Mouse (Mus musculus): Measurements from ENCODE around the gene Odf2l. TPM values are rescaled to one million over a fixed set of nuclear protein-coding genes. Genes with fewer than 3 reads are reported as not detected.

Gene Odf2l
- polyA plus RNA-seq, 1 experiment from 2014 or later, result 9.5 TPM

DNA sequence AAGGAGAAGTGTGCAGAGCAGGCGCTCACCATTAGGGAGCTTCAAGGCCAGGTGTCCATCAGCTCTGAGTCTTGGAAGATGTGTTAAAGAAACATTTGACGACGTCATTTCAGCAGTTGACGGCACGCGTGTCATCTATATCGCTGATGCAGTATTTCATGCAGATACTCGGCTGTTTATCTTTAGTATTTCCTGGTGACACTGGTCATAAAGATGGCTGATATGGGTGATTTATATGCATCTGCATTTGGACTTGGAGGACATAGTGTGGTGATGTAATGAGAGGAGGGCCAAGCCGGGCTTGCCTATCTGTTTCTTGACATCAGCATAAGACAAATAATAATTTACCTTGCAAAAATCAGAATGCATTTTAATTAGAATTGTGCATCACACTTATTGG, 28.5 kb downstream of the Odf2l start:
- no peak overlapping the region for H3K4me2 ChIP-seq
- H3K9me3 ChIP-seq, result no peaks in the 10 kb centered on the region
- H3K27ac ChIP-seq (replicated peaks), result no peak overlapping the region
- no peak overlapping the region for H3K4me3 ChIP-seq
- 93% methylated on average over 9 of the region's 9 CpGs for WGBS
- no peaks in the 10 kb centered on the region for H3K4me1 ChIP-seq (replicated peaks)
- ATAC-seq (ENCODE audit: low FRiP score, low read depth), result no peak
- H3K36me3 ChIP-seq, result 0 out of 2 replicates have a peak, but pooled peaks cover 5% of the 10 kb centered on the region
- H3K9ac ChIP-seq, result no peak overlapping the region
- no peaks in the 10 kb centered on the region for H3K27me3 ChIP-seq

DNA sequence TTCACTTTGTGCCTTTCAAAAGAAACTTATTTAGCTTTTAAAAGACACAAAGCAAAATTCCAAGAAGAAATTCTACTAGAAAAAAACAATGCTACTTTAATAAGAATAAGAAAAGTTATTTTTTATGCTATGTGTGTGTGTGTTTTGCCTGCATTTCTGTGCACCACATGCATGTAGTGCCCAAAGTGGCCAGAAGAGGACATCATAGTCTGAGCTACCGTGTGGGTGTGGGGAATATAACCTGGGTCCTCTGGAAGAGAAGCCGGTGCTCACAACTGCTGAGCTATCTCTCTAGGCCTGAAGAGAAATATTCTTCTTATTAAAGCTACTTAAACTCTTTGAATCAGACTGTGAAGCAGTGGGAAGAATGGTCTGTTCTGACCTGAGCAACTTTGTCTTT, 29.1 kb downstream of the Odf2l start:
- no peak overlapping the region for H3K27ac ChIP-seq (replicated peaks)
- WGBS, result 75% methylated on average over 2 of the region's 2 CpGs
- H3K9me3 ChIP-seq, result no peaks in the 10 kb centered on the region
- no peaks in the 10 kb centered on the region for H3K4me1 ChIP-seq (replicated peaks)
- H3K36me3 ChIP-seq, result 0 out of 2 replicates have a peak, but pooled peaks cover 7% of the 10 kb centered on the region
- H3K4me3 ChIP-seq, result no peak overlapping the region
- H3K9ac ChIP-seq, result no peak overlapping the region
- H3K4me2 ChIP-seq, result no peak overlapping the region
- ATAC-seq (ENCODE audit: low FRiP score, low read depth), result no peak
- H3K27me3 ChIP-seq, result no peaks in the 10 kb centered on the region

GRCm38 (mm10) chr3:145147952-145148351, 29.6 kb downstream of the Odf2l start:
- 0 out of 2 replicates have a peak, but pooled peaks cover 7% of the 10 kb centered on the region for H3K36me3 ChIP-seq
- ATAC-seq (ENCODE audit: low FRiP score, low read depth), result no peak
- no peak overlapping the region for H3K4me3 ChIP-seq
- H3K9ac ChIP-seq, result no peak overlapping the region
- H3K4me1 ChIP-seq (replicated peaks), result no peaks in the 10 kb centered on the region
- no peaks in the 10 kb centered on the region for H3K9me3 ChIP-seq
- no peak overlapping the region for H3K27ac ChIP-seq (replicated peaks)
- H3K27me3 ChIP-seq, result no peaks in the 10 kb centered on the region
- no peak overlapping the region for H3K4me2 ChIP-seq

GRCm38 (mm10) chr3:145151092-145151491, 32.7 kb downstream of the Odf2l start:
- H3K9me3 ChIP-seq, result no peaks in the 10 kb centered on the region
- no peak for ATAC-seq (ENCODE audit: low FRiP score, low read depth)
- no peaks in the 10 kb centered on the region for H3K27me3 ChIP-seq
- H3K9ac ChIP-seq, result no peak overlapping the region
- no peak overlapping the region for H3K4me3 ChIP-seq
- peaks cover 7% of the 10 kb centered on the region; the same call in 1 of the 2 replicates for H3K36me3 ChIP-seq
- H3K4me1 ChIP-seq (replicated peaks), result no peaks in the 10 kb centered on the region
- H3K4me2 ChIP-seq, result no peak overlapping the region
- WGBS, result 90% methylated on average over 7 of the region's 7 CpGs
- H3K27ac ChIP-seq (replicated peaks), result no peak overlapping the region

GRCm38 (mm10) chr3:145151933-145152332, 33.5 kb downstream of the Odf2l start:
- Histone ChIP-seq H3K9me3 (no peaks in the 10 kb centered on the region), H3K4me1 (replicated peaks) (no peaks in the 10 kb centered on the region), H3K27ac (replicated peaks) (no peak overlapping the region), H3K9ac (no peak overlapping the region), H3K27me3 (no peaks in the 10 kb centered on the region), H3K4me2 (no peak overlapping the region), H3K4me3 (no peak overlapping the region), H3K36me3 (peaks cover 7% of the 10 kb centered on the region; the same call in 1 of the 2 replicates)
- ATAC-seq (ENCODE audit: low FRiP score, low read depth), result 0 out of 2 replicates have a peak, but pooled peaks have one; percentile 45
- WGBS, result 68% methylated on average over 7 of the region's 7 CpGs

DNA sequence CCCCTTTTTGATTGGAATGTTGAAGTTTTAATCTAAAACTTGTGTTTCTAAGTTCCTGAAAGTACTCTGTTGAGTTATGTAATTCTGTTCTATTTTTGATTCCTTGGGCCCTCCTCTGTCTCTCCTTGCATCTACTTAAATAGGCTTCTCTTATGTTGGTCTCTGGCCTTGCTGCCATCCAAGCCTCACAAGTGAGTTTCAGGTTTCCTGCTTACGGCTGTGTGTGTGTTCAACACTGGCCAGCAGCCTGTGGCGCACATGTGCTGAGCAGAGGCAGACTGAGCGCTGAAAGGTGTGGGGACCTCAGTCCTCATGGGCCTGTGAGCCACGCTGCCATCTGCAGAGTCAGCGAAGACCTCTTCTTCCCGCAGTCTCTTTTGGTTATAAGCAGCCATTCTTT, 38.5 kb downstream of the Odf2l start:
- no peak overlapping the region for H3K27ac ChIP-seq (replicated peaks)
- H3K4me3 ChIP-seq, result no peak overlapping the region
- WGBS, result 98% methylated on average over 6 of the region's 6 CpGs
- H3K4me1 ChIP-seq (replicated peaks), result no peaks in the 10 kb centered on the region
- ATAC-seq (ENCODE audit: low FRiP score, low read depth), result no peak
- no peaks in the 10 kb centered on the region for H3K9me3 ChIP-seq
- H3K4me2 ChIP-seq, result no peak overlapping the region
- H3K27me3 ChIP-seq, result no peaks in the 10 kb centered on the region
- H3K9ac ChIP-seq, result no peak overlapping the region
- H3K36me3 ChIP-seq, result peaks cover 2% of the 10 kb centered on the region; the same call in 1 of the 2 replicates

- H3K36me3 ChIP-seq, result no peaks in the 10 kb centered on the region; the same call in 1 of the 2 replicates
- no peaks in the 10 kb centered on the region for H3K27me3 ChIP-seq
- H3K9me3 ChIP-seq, result no peaks in the 10 kb centered on the region
- H3K27ac ChIP-seq (replicated peaks), result no peak overlapping the region
- no peak overlapping the region for H3K4me2 ChIP-seq
- H3K4me1 ChIP-seq (replicated peaks), result no peaks in the 10 kb centered on the region
- no peak overlapping the region for H3K9ac ChIP-seq
- WGBS, result 93% methylated on average over 3 of the region's 3 CpGs
- H3K4me3 ChIP-seq, result no peak overlapping the region
- ATAC-seq (ENCODE audit: low FRiP score, low read depth), result no peak
Measured at GRCm38 (mm10) chr3:145158441-145158840, 40.1 kb downstream of the Odf2l start.

- Histone ChIP-seq H3K27me3 (no peaks in the 10 kb centered on the region), H3K27ac (replicated peaks) (no peak overlapping the region), H3K4me2 (no peak overlapping the region), H3K4me3 (no peak overlapping the region), H3K36me3 (no peaks in the 10 kb centered on the region), H3K9ac (no peak overlapping the region), H3K9me3 (no peaks in the 10 kb centered on the region), H3K4me1 (replicated peaks) (no peaks in the 10 kb centered on the region)
- WGBS, result 96% methylated on average over 11 of the region's 11 CpGs
- no peak for ATAC-seq (ENCODE audit: low FRiP score, low read depth)
Measured at GRCm38 (mm10) chr3:145166741-145167140, 48.4 kb downstream of the Odf2l start.

DNA sequence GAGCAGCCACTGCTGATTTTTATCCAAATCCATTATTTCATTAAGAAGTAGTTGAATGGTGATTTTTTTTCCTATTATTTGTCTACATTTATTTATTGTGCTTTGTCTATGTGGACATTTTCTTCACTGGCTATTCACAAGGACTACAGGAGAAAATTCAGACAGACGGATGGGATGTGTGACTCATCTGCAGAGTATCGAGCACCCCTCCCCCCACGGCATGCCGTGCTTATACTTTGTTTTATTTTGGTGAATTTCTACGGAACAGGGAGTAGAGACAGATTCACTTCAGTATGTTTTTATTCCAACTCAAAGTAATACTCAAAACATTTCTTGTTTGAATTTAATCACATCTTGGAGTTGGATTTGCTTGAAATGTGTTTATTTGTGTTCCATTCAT, 49.4 kb downstream of the Odf2l start:
- 84% methylated on average over 5 of the region's 5 CpGs for WGBS
- no peak overlapping the region for H3K9ac ChIP-seq
- H3K4me1 ChIP-seq (replicated peaks), result no peaks in the 10 kb centered on the region
- H3K27ac ChIP-seq (replicated peaks), result no peak overlapping the region
- no peak overlapping the region for H3K4me3 ChIP-seq
- H3K27me3 ChIP-seq, result no peaks in the 10 kb centered on the region
- no peak overlapping the region for H3K4me2 ChIP-seq
- H3K9me3 ChIP-seq, result no peaks in the 10 kb centered on the region
- H3K36me3 ChIP-seq, result no peaks in the 10 kb centered on the region
- no peak for ATAC-seq (ENCODE audit: low FRiP score, low read depth)

DNA sequence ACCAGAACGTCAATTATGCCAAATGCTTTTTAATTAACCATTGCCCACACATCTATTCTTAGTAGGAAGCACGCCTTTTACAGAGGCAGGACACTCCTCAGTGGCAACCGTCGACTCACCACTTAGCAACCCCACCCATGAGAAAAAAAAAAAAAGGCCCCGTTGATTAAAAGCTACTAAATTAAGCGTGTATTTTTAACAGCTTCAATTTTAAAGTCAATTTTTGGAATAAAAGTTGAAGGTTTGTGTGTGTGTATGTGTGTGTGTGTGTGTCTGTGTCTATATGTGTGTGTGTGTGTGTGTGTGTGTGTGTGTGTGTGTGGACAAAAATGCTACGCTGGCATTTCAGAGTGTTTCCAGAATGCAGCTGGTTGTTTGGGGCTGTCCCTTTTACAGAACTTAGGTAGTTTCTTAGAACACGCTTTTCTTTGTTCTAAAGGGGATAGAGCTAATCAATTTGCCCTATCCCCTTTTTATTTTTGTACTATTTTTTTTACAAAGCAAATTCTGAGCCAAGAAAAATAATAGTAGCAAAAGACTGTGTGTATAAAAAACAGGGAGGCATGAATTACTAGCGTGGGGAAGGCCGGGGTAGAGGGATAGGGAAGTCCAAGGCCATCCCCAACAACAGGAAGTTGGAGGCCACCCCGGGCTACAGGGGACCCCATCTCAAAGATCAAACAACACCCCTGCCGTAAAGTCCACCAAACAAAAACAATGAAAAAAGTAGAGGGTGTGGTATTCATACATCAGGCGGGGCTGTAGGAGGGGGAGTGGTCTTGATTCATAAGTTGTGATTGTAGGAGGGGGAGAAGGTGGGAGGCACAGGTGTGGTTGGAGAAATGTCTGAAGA, 50.7 kb downstream of the Odf2l start:
- H3K9ac ChIP-seq, result no peak overlapping the region

DNA sequence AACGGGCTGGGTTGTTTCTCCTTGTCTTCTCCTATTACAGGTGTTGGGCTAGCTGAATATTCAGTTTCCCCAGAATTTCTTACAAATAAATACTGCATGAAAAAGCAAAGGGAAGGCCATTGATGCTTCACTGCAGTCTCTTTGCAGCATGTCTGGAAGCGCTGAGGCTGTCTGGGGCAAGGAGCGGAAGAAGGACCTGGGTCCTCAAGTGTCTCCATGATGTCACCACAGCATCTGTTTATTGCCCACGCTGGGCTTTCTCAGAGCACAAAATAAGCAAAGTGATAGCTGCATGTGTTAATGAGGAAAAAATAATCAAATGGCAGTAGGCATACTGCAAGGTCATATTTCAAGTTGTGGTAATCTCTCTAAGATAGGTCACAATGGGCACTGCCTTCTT, 51.6 kb downstream of the Odf2l start:
- Histone ChIP-seq H3K27ac (replicated peaks) (no peak overlapping the region), H3K27me3 (no peaks in the 10 kb centered on the region), H3K4me1 (replicated peaks) (no peaks in the 10 kb centered on the region), H3K9ac (no peak overlapping the region), H3K36me3 (no peaks in the 10 kb centered on the region), H3K4me3 (no peak overlapping the region), H3K4me2 (no peak overlapping the region), H3K9me3 (no peaks in the 10 kb centered on the region)
- WGBS, result 95% methylated on average over 4 of the region's 4 CpGs
- ATAC-seq (ENCODE audit: low FRiP score, low read depth), result no peak

More for the DNA sequence above, 50.7 kb downstream of the Odf2l start:
- ATAC-seq (ENCODE audit: low FRiP score, low read depth), result no peak
- Histone ChIP-seq H3K4me3 (no peak overlapping the region), H3K27ac (replicated peaks) (no peak overlapping the region), H3K9me3 (no peaks in the 10 kb centered on the region), H3K4me1 (replicated peaks) (no peaks in the 10 kb centered on the region), H3K27me3 (no peaks in the 10 kb centered on the region), H3K36me3 (no peaks in the 10 kb centered on the region), H3K4me2 (no peak overlapping the region)
- 79% methylated on average over 13 of the region's 13 CpGs for WGBS

DNA sequence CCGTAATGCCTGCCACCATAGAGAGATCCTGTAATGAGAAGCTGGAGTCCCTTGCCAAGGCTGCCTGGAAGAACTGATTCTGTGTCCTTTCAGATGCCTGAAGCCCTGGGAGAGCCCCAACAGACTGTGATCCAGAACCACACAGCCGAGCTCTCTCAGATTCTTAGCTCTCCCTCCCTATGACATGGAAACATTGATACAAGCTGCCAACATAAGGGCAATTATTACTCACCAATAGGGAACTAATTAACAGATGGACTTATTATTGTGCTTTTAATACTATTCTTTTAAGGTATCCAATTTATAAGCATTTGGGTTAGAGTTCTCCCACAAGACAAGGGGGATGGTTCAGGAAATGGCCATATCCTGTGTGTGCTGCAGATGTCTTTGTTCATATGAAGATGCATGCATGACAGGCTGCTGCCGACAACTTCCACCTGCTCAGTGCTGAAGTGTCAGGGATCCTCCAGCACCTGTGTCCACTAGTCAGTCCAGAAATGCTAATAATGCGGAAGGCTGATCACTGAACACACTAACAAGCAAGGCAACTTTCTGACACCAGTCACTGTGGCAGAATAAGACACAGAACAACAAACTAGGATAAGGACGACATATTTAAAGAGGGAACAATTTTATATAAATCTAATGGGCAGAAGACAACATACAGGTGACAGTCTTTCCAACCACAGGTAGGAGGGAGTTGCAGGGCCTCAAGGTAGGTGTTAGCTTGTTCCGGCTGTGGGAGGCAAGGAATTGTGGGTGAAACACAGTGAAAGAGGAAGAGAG, 52.4 kb downstream of the Odf2l start:
- Histone ChIP-seq H3K9ac (no peak overlapping the region), H3K27me3 (no peaks in the 10 kb centered on the region), H3K9me3 (no peaks in the 10 kb centered on the region), H3K4me3 (no peak overlapping the region), H3K27ac (replicated peaks) (no peak overlapping the region), H3K4me1 (replicated peaks) (no peaks in the 10 kb centered on the region), H3K36me3 (no peaks in the 10 kb centered on the region), H3K4me2 (no peak overlapping the region)
- WGBS, result 88% methylated on average over 6 of the region's 6 CpGs
- ATAC-seq (ENCODE audit: low FRiP score, low read depth), result no peak
